Mouse (Mus musculus) adrenal gland, adult 18-20 months (tissue): ENCODE data around the gene Hoxa7. TPM values are rescaled to one million over a fixed set of nuclear protein-coding genes. Genes with fewer than 3 reads are reported as not detected.

Experiments
- DNase-seq, 2 experiments: peaks; one replicate each; pipeline ENCODE4 v3.0.0; 2021 to 2022; ENCODE audit warnings: low spot score in 2 of 2
- total RNA-seq, 2 experiments: library from RNA; stranded (reverse); gene quantifications; 1 replicate in 1 of 2; 2 replicates in 1 of 2; pipeline ENCODE4 v1.2.3; 2021

Gene Hoxa7
- total RNA-seq, 2 experiments from 2014 or later, result 15.1 to 19.3 TPM

DNA sequence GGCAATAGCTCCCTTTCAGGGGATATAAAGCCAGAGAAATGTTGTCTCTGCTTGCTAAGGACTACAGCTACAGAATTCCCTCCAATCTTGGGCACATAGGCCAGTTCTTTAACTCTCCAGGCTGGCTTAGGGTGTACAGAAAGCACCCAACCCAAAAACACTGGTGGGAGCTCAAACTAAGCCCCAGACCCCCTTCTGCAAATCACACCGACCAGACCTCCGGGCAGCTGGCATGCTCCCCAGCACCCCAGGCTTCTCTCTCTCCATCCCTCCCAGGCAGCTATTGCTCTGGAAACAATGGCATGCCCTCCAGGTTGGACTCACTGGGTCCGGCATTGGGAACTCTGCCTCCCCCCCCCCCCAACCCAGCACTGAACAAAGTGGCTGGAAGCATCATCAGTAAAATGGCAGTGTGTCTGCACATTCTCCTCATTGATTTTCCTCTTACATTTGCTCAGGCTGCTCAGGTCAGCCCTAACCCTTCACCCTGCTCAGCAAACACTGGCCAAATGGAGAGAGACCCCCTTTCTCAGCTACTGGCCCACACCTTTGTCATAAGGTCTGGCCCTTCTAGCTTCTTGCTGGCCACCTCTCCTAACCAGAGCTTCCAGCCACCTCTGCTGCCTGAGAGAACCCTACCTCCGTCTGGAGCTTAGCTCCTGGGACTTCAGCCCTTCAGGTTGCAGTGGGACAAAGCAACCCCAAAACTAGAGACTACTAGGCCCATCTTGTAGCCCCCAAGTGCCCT, 42.6 kb downstream of the Hoxa7 start:
- DNase-seq, result peak in 1 of 2 experiments; percentile 15

DNA sequence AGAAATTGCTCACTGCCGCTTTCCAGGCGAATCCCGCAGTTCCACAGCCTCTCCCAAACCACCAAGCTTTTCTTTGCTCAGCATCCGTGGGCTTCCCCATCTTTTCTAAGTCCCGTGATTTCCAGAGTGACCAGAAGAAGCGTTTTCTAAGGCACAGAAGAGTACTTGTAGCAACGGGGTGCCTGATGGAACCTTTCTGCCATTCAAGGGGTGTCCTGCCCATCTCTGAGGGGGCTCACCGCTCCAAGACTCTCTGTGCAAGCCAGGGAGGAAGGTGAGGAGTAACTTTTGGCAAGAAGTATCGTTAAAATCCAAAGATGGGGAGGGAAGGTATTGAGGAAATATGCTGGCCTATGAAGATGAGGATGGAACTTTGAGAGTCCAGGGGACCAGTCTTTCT, 43.8 kb downstream of the Hoxa7 start:
- no peak for DNase-seq

DNA sequence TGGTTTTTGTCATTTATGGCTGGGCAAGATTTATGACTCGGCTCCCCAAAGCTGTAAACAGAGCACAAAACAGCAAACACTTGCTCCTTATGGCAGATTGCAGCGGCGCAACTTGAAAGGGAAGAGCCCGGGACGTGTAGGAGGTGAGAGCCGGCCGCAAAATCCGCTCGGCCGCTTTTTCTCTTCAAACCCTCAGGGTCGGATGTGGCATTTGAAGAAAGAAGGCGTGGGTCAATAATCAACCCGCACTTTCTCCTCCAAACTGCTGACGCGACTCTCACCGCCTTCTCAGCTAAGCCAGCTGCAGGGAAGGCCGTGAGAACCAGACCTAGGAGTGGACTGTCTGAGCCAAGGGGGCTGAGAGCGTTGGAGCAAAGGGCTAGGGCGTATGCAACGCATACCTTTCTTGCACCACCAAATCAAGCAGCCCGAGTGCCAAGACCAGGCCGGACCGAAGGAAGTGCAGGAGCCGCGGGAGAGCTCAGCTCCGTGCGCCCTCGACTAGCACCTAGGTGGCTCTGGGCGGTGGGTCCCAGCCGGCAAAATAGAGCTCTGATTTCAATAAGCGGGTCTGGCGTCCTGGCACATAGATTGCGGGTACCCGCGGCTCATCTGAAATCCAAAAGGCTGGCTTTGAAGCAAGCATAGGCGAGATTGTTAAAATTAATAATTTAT, 44.5 kb downstream of the Hoxa7 start, which contains the start of gene 5730596B20Rik:
TSS of gene 5730596B20Rik (plus strand) at position 438 of the 675 bp plus-strand sequence.
- DNase-seq, result no peak

DNA sequence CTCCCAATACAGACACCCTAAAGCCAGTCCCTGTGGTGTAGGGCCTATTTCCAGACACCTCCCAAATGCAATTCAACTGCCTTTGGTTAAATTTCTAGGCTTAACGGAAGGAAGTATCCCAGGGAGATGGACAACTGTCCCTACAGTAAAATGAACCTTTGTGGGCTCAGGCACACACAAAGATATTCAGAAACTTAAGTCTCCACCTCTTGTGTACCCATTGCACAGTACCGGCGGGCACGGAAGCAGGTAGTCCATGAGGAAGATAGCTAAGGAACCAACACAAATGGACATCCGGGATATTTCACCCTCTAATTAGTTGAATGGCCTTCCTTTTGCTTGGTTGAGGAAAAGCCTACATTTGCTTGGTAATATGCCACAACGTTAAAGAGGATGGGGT, 45.3 kb downstream of the Hoxa7 start:
- no peak for DNase-seq

DNA sequence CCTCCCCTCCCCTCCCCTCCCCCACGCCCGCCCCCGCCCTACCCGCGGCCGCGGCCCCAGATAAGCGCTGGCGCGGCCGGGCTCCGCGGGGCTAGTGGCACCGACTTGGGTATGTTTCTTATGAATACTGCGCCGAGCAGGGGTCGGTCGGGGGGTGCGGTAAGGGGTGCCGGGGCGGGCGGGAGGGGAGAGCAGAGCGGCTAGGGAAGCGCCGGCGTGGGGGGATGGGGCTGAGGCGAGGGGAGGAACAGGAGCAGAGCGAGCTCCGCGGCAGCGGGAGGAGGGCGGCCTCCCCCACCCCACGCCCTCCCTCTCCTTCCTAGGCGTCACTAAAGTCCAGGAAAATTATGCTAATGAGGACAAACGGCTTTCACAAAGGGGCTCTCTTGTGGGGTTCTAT, 45.8 kb downstream of the Hoxa7 start:
- DNase-seq, result peak in 1 of 2 experiments; percentile 51

DNA sequence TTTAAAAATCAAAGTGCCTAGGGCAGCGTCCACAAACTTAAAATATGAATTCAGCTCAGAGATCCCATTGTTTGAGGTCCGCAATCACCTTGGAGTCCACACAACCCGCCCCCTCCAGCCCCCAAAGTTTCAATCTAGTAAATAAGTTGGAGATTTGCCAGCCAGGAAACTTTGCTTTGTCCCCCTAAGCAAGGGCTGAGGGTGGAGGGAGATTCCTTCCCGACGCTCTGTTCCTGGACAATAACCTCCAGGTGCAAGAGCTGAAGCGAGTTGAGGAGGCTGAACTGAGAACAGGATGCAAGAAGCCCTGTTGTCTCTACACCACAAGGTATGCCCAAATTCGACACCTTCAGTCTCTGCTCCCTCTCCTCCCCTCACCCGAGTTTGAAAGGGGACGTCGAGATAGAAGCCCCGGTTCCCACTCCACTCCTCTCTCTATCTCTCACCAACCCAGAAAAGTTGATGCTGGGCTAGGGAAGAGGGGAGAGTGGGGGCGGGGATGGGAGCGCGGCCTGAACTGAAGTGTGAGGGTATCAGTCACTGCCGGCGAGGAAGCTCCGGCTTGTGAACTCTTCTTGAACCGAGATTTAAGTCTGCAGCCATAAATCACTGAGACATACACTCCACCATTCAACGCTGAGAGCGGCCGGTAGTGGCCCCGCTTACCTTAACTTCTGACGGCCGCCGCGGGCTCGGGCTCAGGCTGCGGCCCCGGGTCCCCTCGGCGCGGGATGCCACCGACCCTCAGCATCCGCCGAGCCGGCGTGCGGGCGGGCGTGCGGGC, 46.5 kb downstream of the Hoxa7 start:
- DNase-seq, result no peak

DNA sequence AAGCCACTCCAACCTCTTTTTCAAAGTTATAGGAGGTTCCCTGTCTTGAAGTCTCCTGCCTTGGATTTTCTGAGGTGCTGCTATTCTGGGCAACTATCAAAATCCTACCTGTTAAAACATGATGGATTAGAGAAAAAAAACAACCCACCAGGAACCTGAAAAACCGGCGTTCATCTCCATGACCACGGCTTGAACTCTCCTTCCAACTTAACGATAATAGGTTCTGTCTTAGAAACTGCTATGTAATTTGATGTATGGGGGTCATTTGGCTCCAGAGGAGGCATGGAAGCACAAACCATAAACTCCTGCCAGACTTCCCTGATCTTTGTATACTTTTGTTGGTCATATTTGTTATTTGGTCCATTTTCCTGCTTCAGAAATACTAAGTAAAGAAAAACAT, 48.0 kb downstream of the Hoxa7 start:
- DNase-seq, result no peak

DNA sequence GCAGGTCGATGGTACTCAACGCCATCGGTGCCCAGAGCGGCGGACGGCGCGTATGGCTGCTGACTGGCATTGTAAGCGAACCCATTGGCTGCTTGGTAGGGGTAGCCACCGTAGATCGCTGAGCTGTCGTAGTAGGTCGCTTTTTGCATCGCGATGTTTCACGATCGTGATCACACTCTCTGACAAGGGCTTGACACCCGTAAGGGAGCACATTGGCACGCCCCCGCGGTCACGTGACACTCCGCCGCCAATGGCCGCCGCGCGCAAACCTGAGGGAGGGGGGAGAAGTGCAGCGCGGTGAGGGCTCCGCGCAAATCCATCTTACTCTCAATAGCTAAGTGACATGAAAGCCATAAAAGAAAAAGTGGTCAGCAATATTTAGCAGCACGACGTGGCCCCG, 49.2 kb downstream of the Hoxa7 start:
- DNase-seq, result peak; percentile 89

DNA sequence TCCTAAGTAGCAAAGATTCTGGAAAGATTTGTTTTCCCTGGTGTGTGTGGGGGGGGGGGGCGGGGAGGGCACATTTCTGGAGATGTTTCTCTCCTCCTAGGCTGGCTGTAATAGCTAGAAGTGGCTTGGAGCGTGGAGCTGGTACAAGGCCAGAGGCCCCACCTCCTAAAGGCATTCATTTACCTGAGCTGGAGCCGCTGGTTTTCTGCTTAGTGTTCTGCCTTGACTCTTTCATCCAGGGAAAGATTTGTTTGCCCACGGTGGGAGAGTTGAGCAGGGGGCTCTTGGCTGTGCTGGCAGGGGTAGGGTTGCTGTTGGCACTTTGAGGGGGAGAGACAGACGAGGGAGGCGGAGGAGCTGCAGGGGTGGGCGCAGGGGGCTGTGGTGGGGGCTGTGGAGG, 49.7 kb downstream of the Hoxa7 start:
- no peak for DNase-seq

DNA sequence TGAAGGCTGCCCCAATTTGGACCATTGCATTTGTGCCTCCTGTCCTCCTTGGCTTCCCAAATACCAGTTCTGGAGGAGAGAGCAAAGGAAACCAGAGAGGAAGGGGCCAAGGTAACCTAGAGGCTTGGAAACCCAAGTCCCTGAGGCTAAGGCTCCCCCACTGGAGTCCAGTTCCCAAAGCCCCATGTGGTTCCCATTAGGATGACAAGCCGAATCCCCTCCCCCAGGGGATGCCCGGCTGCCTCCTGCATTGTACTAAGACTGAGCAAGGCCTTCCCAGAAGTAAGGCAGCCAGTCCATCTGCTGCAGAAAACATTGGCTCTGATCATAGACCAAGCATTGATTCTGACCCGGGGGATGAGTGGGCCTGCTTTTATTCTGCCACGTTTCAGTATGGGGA, 50.3 kb downstream of the Hoxa7 start:
- DNase-seq, result no peak

DNA sequence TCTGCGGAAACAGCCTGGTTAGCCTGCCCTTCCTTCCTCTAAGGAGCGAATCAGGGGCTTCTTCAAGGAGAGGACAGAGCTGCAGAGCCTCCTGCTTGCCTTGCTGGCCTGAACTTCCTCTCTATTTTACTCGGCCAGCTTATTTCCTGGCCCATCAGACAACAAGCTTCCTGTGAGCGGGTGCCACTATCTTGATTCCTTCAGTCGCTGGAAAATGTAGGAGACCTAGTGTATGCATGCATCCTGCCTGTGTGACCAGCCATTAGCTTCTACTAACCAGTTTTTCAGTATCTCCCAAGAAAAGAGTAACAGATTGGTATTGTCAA, 50.8 kb downstream of the Hoxa7 start:
- no peak for DNase-seq

DNA sequence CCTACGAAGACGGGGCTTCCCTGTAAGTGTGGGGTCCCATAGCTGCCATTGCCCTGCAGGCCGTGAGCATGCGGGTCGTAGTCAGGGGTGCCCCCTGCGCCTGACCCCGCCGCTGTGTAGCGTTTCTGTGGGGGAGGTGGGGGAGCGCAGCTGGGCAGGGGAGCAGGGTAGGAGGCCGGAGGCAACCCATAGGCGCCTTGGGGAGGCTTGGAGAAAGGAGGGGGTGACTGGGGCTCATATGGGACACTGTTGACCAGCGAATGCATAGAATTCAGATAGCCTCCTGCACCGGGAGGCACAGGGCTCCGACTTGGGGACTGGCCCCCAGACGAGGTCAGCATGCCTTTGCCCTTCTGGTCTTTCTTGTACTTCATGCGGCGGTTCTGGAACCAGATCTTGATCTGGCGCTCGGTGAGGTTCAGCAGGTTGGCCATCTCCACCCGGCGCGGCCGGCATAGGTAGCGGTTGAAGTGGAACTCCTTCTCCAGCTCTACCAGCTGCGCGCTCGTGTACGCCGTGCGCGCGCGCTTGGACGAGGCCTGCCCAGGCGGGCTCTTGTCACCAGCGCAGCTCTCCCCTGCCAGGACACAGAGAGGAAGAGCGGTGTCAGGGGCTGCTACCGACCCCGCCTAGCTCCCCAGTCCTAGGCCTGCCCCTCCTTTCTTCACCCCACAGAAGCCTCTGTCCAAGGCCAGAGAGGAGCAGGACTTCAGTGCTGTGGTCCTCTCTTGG, 51.3 kb downstream of the Hoxa7 start:
- DNase-seq, result no peak

DNA sequence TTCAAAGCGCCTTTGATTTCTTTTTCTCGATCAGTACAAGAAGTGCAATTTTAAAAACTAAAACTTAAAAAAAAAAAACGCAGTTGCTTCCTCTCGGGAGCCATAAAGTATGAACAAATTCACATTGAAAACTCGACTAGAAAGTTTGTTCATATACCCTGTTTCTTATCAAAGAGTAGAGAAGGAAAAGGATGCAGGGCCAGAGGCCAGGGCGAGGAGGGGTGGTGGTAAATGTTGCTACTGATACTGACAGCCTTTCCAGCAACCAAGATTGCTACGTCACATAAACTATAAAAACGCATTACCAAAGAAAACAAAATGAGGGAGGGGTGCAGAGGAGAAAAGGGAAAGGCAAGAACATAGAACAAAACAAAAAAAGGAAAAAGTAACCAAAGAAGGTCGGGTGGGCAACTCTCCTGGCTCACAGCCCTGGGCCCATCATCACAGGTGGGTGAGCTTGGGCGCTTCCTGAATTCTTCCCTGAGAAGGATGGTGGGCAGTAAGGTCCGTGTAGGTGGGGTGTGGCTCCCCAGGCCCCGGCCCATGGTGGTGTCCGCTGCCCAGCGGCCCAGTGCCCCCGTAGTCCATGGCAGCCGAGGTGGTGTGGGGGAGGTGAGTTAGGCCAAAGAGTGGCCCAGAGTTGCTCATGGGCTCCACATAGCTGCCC, 52.0 kb downstream of the Hoxa7 start:
- no peak for DNase-seq

DNA sequence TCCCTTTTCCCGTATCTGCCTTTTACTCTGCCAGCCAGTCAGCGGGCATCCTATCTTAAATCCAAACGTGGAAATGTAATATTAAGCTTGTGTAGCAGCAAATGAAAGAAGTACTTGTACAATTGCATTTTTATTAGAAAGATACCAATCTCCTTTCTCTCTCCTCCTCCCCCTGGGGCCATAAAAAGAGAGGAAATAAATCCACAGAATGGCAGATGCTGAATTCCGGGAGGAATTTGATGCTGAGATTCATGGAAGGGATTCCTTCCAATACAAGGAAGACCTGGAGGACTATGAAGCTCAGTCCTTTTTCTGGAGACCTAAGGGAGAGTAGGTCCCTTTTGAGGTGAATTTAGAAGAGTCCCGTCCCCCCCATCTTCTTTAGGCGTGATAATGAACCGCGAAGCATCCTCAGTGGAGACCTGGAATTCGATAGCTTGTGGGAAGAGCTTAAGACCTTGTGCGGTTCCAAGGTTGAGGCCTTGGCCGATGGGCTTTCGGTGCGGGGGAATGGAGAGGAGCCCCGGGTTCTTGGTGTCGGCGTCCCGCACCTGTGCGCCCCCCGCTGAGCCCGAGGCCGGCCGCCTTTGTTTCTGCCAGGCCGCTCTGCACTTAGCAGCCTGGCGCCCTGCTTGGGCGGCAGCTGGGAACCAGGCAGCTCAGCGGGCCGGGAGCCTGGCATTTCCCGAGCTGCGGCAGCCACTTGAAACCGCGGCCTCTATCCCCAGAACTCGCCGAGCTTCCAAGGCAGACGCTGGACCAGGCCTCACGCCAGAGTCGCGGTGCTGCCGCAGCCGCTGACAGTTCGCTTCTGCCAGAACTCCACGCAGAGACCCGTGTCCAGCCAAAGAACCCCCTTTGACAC, 53.2 kb downstream of the Hoxa7 start:
- no peak for DNase-seq

DNA sequence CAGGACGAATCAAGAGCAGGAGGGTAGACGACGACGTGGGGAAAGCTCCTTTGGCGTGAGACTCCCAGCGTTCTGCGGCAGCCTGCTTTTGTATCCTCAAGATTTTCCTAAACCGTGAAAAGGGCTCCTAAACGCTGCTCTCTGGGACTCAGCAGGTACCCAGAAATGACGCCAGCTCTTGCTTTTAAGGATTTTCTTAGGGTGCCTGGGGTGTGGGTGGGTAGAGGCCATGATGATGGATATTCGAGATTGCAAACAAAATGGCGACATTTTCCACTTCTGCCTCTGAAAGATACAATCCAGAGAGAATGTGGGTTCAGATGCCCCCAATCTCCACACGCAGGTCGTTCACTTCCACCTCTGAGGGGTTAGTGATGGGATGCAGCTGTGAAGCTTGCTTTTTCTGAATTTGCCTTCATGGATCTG, 53.9 kb downstream of the Hoxa7 start:
- no peak for DNase-seq

DNA sequence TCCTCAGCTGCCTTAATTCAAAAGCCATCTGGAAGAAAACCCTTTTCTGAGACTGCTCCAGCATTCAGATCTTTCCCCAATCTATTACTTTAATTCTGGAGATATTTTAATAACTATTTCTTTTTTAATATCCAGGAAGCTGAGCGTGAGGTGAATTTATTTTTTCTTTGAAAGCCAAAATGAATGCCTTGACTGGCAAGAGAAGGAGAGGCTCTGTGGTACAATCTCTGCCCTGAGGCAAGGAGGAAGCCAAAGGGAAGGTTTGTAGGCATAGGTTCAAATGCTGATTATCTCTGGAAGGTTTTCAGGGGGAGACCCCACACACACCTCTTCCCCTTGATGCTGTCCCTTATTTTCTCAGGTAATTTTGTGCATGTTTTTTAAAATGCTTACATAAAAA, 54.5 kb downstream of the Hoxa7 start:
- DNase-seq, result no peak

DNA sequence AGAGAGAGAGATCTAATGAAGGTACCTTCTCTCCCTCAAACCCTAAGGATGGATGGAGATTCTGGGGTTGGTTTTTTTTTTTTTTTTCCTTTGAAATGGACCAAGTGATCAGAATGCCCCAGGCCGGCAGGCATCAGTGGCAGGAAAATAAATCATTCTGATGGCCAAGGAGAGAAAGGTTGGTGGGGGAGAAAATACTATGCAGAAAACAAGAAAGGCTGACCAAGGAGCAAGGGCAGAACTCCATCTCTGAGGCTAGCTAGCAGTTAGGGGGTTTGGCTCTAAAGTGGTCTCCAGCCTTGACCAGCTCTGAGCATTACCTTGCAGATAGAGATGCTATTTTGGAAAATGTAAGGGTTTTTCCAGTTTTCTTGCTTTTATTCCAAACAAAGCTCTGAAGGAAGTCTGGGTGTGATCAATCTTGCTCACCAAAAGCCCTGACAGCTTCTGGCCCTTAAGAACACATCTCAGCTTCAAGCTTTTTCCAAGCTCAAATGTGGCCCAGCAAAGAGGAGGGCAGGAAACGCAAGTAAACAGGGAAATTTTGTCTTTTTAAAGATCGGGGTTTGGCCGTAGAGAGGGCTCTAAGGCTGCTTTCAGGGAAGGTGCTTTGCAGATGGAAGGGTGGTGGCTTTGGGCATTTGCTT, 55.1 kb downstream of the Hoxa7 start:
- no peak for DNase-seq

DNA sequence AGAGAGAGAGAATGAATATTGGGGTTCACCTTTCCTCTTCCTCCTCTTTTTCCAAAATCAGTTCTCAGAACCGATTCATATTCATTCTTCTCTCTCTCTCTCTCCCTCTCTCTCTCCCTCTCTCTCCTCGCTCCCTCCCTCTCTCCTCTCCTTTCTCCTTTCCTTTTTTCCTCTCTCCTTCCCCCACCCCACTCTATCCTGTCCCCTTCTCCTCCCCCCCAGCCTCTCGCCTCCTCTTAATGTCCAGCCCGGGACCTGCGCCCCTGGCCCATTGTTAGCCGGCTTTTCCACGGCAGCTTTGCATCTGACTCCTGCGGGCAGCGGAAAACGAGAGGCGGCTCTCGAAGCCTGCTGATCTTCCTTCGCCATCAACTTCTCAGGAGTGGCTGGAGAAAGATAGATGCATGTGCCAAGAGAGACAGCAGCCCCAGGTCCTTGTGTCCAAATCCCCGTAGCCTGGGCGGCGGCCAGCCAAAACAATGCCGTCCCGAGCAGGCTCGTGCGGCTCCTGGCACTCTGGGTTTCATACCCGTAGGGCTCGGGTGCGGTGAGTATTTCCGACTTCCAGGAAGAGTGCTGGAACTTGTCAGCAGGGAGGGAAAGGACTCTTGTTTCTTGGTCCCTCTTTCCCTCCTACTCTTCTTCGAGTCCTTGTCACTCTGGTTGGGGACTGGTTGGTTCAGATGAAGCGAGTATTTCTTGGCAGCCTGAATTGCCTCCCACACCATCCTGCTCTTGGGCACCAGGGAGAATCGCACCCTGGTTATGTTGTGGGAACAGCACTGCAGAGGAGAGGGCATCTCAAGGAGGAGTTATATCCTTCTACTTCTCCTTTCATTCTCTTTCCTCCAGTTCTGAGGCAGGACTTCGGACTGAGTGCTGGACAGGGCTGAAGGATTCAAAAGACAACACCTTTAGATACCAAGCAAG, 55.9 kb downstream of the Hoxa7 start:
- peak in 1 of 2 experiments; percentile 51 for DNase-seq
